Mouse (Mus musculus) T-helper 17 cell (primary cell): ENCODE results near the gene Ptpn9.

Experiments used
- in situ Hi-C, 2 experiments: fragments of 300-600 bp; cut with MboI, MseI; formaldehyde crosslinking; loops; 1 replicate in 1 of 2; 2 replicates in 1 of 2; pipeline ENCODE4 v1.15.1; 2025; ENCODE audit warnings: high pct_unique_total_duplicates in 2 of 2

The Ptpn9 gene

DNA sequence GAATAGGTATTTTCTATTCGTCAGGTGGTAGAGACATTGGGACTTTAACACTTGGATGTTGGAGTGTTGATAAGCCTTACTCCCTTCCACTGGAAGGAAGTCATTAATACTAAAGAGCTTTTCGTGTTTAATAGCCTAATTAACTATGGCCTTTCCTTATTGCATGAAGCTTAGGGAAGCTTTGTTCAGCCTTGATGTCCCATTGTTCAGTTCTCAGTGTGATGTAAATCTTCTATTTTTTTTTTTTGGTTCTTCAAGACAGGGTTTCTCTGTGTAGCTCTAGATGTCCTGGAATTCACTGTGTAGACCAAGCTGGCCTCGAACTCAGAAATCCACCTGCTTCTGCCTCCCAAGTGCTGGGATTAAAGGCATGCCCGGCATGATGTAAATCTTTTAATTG, 18.2 kb downstream of the Ptpn9 start:
- in situ Hi-C loops, result no loop called here

DNA sequence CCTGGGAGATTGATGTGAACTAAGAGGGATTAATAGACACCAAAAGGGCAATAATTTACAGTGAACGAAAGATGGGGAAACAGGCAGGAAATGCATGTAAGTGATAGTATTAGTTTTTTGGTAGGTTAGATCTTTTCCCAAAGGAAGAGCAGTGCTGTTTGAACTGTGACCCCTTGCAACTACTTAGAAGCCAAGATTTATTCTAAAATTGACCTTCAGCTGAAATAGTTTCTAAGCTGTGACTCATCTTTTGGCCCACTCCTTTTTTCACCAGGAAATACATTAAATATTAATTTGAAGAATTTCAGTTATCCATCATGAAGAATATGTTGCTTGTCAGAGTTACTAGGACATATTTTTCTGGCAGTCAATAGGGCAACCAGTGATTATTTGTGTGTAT, 19.0 kb downstream of the Ptpn9 start:
- in situ Hi-C loops, result no loop called here

- in situ Hi-C loops, result no loop called here
Measured at GRCm38 (mm10) chr9:57014766-57015165, 20.0 kb downstream of the Ptpn9 start.

GRCm38 (mm10) chr9:57017631-57018030, 22.9 kb downstream of the Ptpn9 start:
- in situ Hi-C loops, result no loop called here

DNA sequence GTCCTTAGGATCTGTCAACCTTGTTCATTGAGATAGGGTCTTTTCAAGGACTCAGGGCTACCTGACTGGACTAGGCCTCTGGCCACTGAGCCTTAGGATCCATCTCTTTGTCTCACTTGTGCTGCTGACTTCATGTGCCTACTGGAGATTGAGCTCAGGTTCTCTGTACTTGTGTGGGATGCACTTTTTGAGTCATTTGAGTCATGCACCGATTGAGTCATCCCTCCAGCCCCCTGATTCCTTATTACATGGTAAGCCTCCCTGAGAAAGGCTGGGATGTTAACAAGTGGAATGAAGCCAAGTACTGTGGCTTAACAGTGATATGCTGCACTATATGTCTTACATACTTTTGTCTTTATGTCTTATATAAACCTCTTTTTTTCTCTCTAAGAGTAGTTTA, 37.0 kb downstream of the Ptpn9 start:
- in situ Hi-C loops, result no loop called here

- in situ Hi-C loops, result no loop called here
Measured at GRCm38 (mm10) chr9:57056237-57056636, 61.5 kb downstream of the Ptpn9 start.

DNA sequence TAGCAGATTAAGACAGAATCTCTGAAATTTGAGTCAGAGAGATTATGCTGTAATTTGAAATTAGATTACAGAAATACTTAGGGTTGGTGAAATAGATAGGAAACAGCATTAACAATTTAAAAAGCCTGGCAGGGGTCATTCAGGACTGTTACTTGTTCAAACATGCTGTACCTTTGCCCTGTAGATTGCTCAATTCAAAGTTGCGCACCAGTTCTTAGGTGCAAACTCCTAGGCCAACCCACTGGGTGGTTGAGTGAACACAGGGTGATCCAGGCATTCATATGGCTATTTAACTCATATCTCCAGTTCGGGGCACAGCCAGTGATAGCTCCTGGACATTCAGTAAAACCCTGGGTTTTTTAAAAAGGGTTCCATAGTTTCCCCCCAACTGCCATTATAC, 69.4 kb downstream of the Ptpn9 start:
- in situ Hi-C loops, result no loop called here

DNA sequence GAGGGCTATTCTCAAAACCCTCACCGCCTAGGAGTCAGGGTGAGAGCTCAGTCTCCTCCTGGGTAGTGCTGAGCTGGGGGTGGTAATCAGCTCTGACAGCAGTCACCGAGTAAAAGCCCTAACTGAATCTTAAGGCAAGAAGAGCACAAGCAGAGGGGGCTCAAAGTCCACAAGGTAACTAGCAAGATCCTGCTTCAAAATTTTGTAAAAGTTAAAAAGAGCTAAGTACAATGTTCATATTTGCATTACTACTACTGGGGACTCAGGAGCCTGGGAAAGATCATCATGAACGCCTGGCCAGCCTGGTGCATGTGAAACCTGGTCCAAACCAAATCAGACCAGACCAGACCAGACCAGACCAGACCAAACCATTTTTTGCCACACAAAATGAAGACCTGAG, 73.5 kb downstream of the Ptpn9 start:
- in situ Hi-C loops, result no loop called here

GRCm38 (mm10) chr9:57070262-57070661, 75.5 kb downstream of the Ptpn9 start:
- in situ Hi-C loops, result loop anchor here in 1 of 2 experiments (5.0 to 10.0 kb wide), 4 partner anchors 62 to 1515 kb away; partner anchors contain the start of genes Clk3, Man2c1, Nptn and Snupn

DNA sequence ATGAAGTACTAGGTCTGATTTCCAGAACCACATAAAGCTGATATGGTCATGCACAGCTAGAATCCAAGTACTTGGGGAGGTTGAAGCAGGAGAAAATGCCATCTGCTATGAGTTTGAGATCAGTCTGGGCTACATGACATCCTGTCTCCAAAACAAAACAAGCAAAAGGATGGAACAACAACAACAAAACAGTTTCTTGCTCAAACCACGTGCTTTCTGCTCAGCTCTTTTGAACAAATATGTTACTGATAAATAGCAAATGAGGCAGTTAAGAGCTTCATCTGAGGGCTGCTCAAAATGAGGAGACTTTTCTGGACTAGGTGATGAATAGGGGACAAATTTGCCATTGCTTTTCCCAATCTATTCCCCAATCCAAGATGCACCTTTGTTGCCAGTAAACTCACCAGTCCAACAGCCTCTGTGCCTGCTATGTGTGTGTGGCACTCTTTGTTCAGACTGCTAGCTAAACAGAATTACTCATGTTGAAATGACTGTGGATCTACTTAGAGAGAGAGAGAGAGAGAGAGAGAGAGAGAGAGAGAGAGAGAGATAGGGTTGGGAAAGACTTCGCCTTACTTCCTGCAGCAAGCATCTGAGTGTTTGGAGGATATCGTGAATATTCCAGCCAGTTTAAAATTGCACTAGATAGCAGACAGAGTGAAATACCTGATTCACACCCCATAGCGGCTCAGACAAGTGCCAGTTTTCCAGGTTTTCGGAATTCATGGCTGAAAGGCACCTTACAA, 76.2 kb downstream of the Ptpn9 start:
- in situ Hi-C loops, result loop anchor here in 1 of 2 experiments (5.0 to 10.0 kb wide), 4 partner anchors 61 to 1514 kb away; partner anchors contain the start of genes Clk3, Man2c1, Nptn and Snupn

GRCm38 (mm10) chr9:57071801-57072351, 77.2 kb downstream of the Ptpn9 start, which contains the start of gene Sin3a:
Gene Sin3a, plus strand, starts transcription at chr9:57072040.
- in situ Hi-C loops, result loop anchor here in 1 of 2 experiments (5.0 to 10.0 kb wide), 4 partner anchors 60 to 1513 kb away; partner anchors contain the start of genes Clk3, Man2c1, Nptn and Snupn

GRCm38 (mm10) chr9:57072526-57072988, 77.8 kb downstream of the Ptpn9 start:
- in situ Hi-C loops, result loop anchor here in 1 of 2 experiments (5.0 to 10.0 kb wide), 4 partner anchors 60 to 1512 kb away; partner anchors contain the start of genes Clk3, Man2c1, Nptn and Snupn

- in situ Hi-C loops, result loop anchor here in 1 of 2 experiments (5.0 to 10.0 kb wide), 4 partner anchors 59 to 1512 kb away; partner anchors contain the start of genes Clk3, Man2c1, Nptn and Snupn
Measured at GRCm38 (mm10) chr9:57072989-57073789, 78.5 kb downstream of the Ptpn9 start.

GRCm38 (mm10) chr9:57073790-57074094, 79.0 kb downstream of the Ptpn9 start:
- in situ Hi-C loops, result loop anchor here in 1 of 2 experiments (5.0 to 10.0 kb wide), 4 partner anchors 59 to 1511 kb away; partner anchors contain the start of genes Clk3, Man2c1, Nptn and Snupn

- in situ Hi-C loops, result loop anchor here in 1 of 2 experiments (5.0 to 10.0 kb wide), 4 partner anchors 58 to 1511 kb away; partner anchors contain the start of genes Clk3, Man2c1, Nptn and Snupn
Measured at GRCm38 (mm10) chr9:57074171-57074821, 79.6 kb downstream of the Ptpn9 start.

GRCm38 (mm10) chr9:57074822-57075603, 80.3 kb downstream of the Ptpn9 start:
- in situ Hi-C loops, result loop anchor here in 1 of 2 experiments (5.0 to 10.0 kb wide), 4 partner anchors 57 to 1510 kb away; partner anchors contain the start of genes Clk3, Man2c1, Nptn and Snupn

GRCm38 (mm10) chr9:57075681-57076381, 81.1 kb downstream of the Ptpn9 start:
- in situ Hi-C loops, result loop anchor here in 1 of 2 experiments (10.0 kb wide), 2 partner anchors 689 to 1509 kb away; partner anchors contain the start of genes Clk3 and Nptn

- in situ Hi-C loops, result loop anchor here in 1 of 2 experiments (10.0 kb wide), 2 partner anchors 688 to 1508 kb away; partner anchors contain the start of genes Clk3 and Nptn
Measured at GRCm38 (mm10) chr9:57076701-57077660, 82.3 kb downstream of the Ptpn9 start.
